ENCODE assay signal across 23 mouse cellular contexts in the genomic region with DNA sequence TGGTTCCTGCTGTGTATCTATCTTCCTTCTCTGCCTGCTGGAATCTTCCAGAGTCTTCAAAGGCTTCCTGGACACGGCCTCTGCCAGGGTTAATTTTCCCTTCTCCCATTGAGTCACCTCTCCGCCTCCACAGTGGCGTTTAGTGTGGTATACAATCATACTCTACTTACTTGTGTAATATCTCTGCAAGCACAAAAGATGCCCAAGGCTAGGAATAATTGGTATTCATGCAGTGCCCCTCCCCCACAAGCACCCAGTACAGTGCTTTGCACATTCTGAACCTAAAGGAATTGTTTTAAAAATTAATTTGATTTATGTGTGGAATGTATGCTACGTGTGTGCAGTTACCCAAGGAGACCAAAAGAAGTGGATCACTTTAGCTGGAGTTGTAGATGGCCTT. TPM values are rescaled to one million over a fixed set of nuclear protein-coding genes. Genes with fewer than 3 reads are reported as not detected.
DNase-seq lines count a peak whose midpoint lies in the region; ATAC-seq and TF ChIP-seq lines count a peak whose summit lies in the region.
"Had no signal": no experiment of that assay in that cellular context is flagged by ENCODE, and none has a peak within 500 bp of the region (broad histone marks: within the 10 kb centered on the region; RNA-seq: fewer than 3 reads in every experiment).

No protein-coding gene starts in this region.

- H3K4me1 ChIP-seq in embryonic facial prominence, embryonic 14.5 days (ENCODE audit: control insufficient read depth, insufficient read depth, low read length) = peaks cover 31% of the 10 kb centered on the region

- peaks cover 87% of the 10 kb centered on the region for H3K79me2 ChIP-seq in myocyte (ENCODE audit: control insufficient read depth, insufficient read depth)

- no peaks in the 10 kb centered on the region for H3K36me3 ChIP-seq in embryonic facial prominence, embryonic 14.5 days (ENCODE audit: control insufficient read depth, insufficient read depth, low read length)
- H3K36me3 ChIP-seq in myocyte (ENCODE audit: control insufficient read depth, insufficient read depth) = no peaks in the 10 kb centered on the region
- H3K36me3 ChIP-seq: forebrain, embryonic 15.5 days had no signal

- no peaks in the 10 kb centered on the region for H3K27me3 ChIP-seq in embryonic facial prominence, embryonic 14.5 days (replicated peaks; ENCODE audit: control insufficient read depth, insufficient read depth, low read length)
- no peaks in the 10 kb centered on the region for H3K27me3 ChIP-seq in myocyte (ENCODE audit: control insufficient read depth, insufficient read depth, insufficient read length)
- H3K27me3 ChIP-seq: forebrain, embryonic 15.5 days; hindbrain, embryonic 12.5 days; kidney, embryonic 15.5 days; liver, embryonic 12.5 days had no signal

- WGBS in embryonic facial prominence, embryonic 14.5 days = 42% methylated on average over 4 of the region's 4 CpGs

- ATAC-seq in embryonic facial prominence, embryonic 14.5 days (ENCODE audit: low read depth) = no peak
- ATAC-seq: forebrain, embryonic 15.5 days; liver, embryonic 12.5 days had no signal

- intact Hi-C loops in gastrocnemius, adult 2 months (cut with DNase I) = no loop called here

- DNase-seq in gastrocnemius, adult 2 months = no peak
- DNase-seq in gastrocnemius, postnatal 10 days = no peak
- DNase-seq in retina, postnatal 1 day = peak; percentile 32
- no peak for DNase-seq in retina, embryonic 14.5 days (ENCODE audit: low spot score)
- DNase-seq in embryonic facial prominence, embryonic 14.5 days (ENCODE audit: low spot score) = no peak
- no peak for DNase-seq in kidney, postnatal 25 days
- no peak for DNase-seq in urinary bladder, postnatal 10 days (ENCODE audit: low spot score)
- DNase-seq: adrenal gland, postnatal 25 days; cerebellum, adult 11 months; cerebellum, adult 9-11 months; gastrocnemius, postnatal 36 days; kidney, adult 11 months; kidney, postnatal 4 days; left cerebral cortex, postnatal 4 days; lung, adult 18-20 months; lung, postnatal 10 days; thymus, postnatal 14 days had no signal

- H3ac ChIP-seq in myocyte (ENCODE audit: control insufficient read depth, insufficient read length) = no peak overlapping the region

- H3K27ac ChIP-seq in gastrocnemius, adult 2 months = 0 out of 2 replicates have a peak overlapping the region, but pooled peaks have one; percentile 20
- H3K27ac ChIP-seq in embryonic facial prominence, embryonic 14.5 days (replicated peaks; ENCODE audit: low read depth, low read length) = 0 out of 2 replicates have a peak overlapping the region, but pooled peaks have one; percentile 42
- H3K27ac ChIP-seq: hindbrain, embryonic 12.5 days; kidney, embryonic 15.5 days; liver, embryonic 12.5 days had no signal

- no peak overlapping the region for H3K4me3 ChIP-seq in gastrocnemius, adult 2 months
- H3K4me3 ChIP-seq in embryonic facial prominence, embryonic 14.5 days (ENCODE audit: low read depth, low read length) = no peak overlapping the region
- no peak overlapping the region for H3K4me3 ChIP-seq in myocyte
- H3K4me3 ChIP-seq: forebrain, embryonic 15.5 days; hindbrain, embryonic 12.5 days; kidney, embryonic 15.5 days; left cerebral cortex, adult 2 months; liver, embryonic 12.5 days had no signal

- no peak for TF ChIP-seq CTCF in gastrocnemius, adult 2 months (IDR thresholded peaks at IDR 0.05)

- H3K4me2 ChIP-seq in embryonic facial prominence, embryonic 14.5 days (ENCODE audit: low read depth, low read length) = no peak overlapping the region
- no peak overlapping the region for H3K4me2 ChIP-seq in myocyte (ENCODE audit: low read depth)
- H3K4me2 ChIP-seq: forebrain, embryonic 15.5 days; hindbrain, embryonic 12.5 days; kidney, embryonic 15.5 days; liver, embryonic 12.5 days had no signal

- TF ChIP-seq POLR2A in myocyte (IDR thresholded peaks at IDR 0.05; ENCODE audit: insufficient read length, low read depth) = no peak

- H3K9me3 ChIP-seq in embryonic facial prominence, embryonic 14.5 days (ENCODE audit: control insufficient read depth, low read length) = no peaks in the 10 kb centered on the region
- H3K9me3 ChIP-seq: forebrain, embryonic 15.5 days; hindbrain, embryonic 12.5 days; kidney, embryonic 15.5 days; liver, embryonic 12.5 days had no signal

- no peak overlapping the region for H3K9ac ChIP-seq in embryonic facial prominence, embryonic 14.5 days (ENCODE audit: low read depth, low read length)
- H3K9ac ChIP-seq: forebrain, embryonic 15.5 days; hindbrain, embryonic 12.5 days; kidney, embryonic 15.5 days; liver, embryonic 12.5 days had no signal

TF ChIP-seq in myocyte, 11 proteins besides CTCF, POLR2A, EP300 and RAD21:
- no peak for TF ChIP-seq TCF3 (IDR thresholded peaks at IDR 0.05; ENCODE audit: insufficient read length, low read depth)
- TF ChIP-seq POLR2AphosphoS2 (IDR thresholded peaks at IDR 0.05; ENCODE audit: insufficient read length, low read depth) = no peak
- no peak for TF ChIP-seq USF1 (IDR thresholded peaks at IDR 0.05; ENCODE audit: low read depth)
- 0 out of 2 replicates have a peak, but pooled peaks have one; percentile 48 for TF ChIP-seq CEBPB (IDR thresholded peaks at IDR 0.05; ENCODE audit: insufficient read depth, poor library complexity, severe bottlenecking)

RNA-seq across cellular contexts. Expression of a gene that starts 10.6 kb away (rescaled TPM):
- 10 to 100 TPM; 21.7 to 29.8 TPM for total RNA-seq in gastrocnemius, adult 2 months (2021)
- total RNA-seq in gastrocnemius, postnatal 10 days (2021) = 10 to 100 TPM; 38.2 to 42.4 TPM
- 23.4 and 28.9 TPM in 2 replicates for polyA plus RNA-seq in embryonic facial prominence, embryonic 14.5 days (2014; fragmentation: Nextera tagmentation; extraction: Ambion mirVana)
- 48.8 TPM for polyA plus RNA-seq in myocyte (2012; fragmentation: generic; extraction: Trizol)
